Mouse (Mus musculus): ENCODE measurements around the gene Gm5478. TPM values are rescaled to one million over a fixed set of nuclear protein-coding genes. Genes with fewer than 3 reads are reported as not detected.
"Not testable (repeated sequence)": the region's sequence is repeated elsewhere in the genome, so short reads cannot be mapped to it uniquely, and the experiment has no call there.

Gm5478 gene
- total RNA-seq (2014; rRNA removed) (not detected in 2 replicates), polyA plus RNA-seq (2012; rRNA removed) (not detected in 2 replicates)

- Histone ChIP-seq H3K4me3 (ENCODE audit: insufficient read depth, low read depth, low read length) (no peak within 1 kb of the TSS), H3K27ac (replicated peaks; ENCODE audit: insufficient read depth, low read depth, low read length) (no peak within 1 kb of the TSS), H3K79me2 (ENCODE audit: control insufficient read depth, insufficient read depth, low read length) (no peaks in the 10 kb centered on the region), H3K27me3 (ENCODE audit: control insufficient read depth, insufficient read depth, low read length) (peaks cover 3% of the 10 kb centered on the region; the same call in 1 of the 2 replicates), H3K9ac (ENCODE audit: low read depth, low read length) (no peak within 1 kb of the TSS), H3K36me3 (ENCODE audit: control insufficient read depth, insufficient read depth, low read length) (no peaks in the 10 kb centered on the region), H3K4me1 (ENCODE audit: control insufficient read depth, insufficient read depth, low read length) (no peaks in the 10 kb centered on the region)
- no peak for TF ChIP-seq CTCF (IDR thresholded peaks at IDR 0.05; ENCODE audit: low read depth, low read length)
- TF ChIP-seq POLR2A (IDR thresholded peaks at IDR 0.05; ENCODE audit: extremely low read depth, insufficient read depth, low read length), result no peak
- WGBS, result 62% methylated on average over 3 of the region's 3 CpGs
- DNase-seq (ENCODE audit: extremely low read depth, low read depth, low spot score), result no peak
Observed at GRCm38 (mm10) chr15:101647280-101647679, at the start of gene Gm5478. TSS of gene Gm5478 (minus strand) at chr15:101647380.

- Histone ChIP-seq H3K9ac (ENCODE audit: low read depth, low read length) (no peak within 1 kb of the TSS), H3K27ac (replicated peaks; ENCODE audit: insufficient read depth, low read depth, low read length) (no peak within 1 kb of the TSS), H3K4me1 (ENCODE audit: control insufficient read depth, insufficient read depth, low read length) (no peaks in the 10 kb centered on the region), H3K4me3 (ENCODE audit: insufficient read depth, low read depth, low read length) (no peak within 1 kb of the TSS), H3K79me2 (ENCODE audit: control insufficient read depth, insufficient read depth, low read length) (no peaks in the 10 kb centered on the region), H3K27me3 (ENCODE audit: control insufficient read depth, insufficient read depth, low read length) (no peaks in the 10 kb centered on the region; the same call in 1 of the 2 replicates), H3K36me3 (ENCODE audit: control insufficient read depth, insufficient read depth, low read length) (no peaks in the 10 kb centered on the region)
- WGBS, result 69% methylated on average over 5 of the region's 5 CpGs
- TF ChIP-seq CTCF (IDR thresholded peaks at IDR 0.05; ENCODE audit: low read depth, low read length), result no peak
- TF ChIP-seq POLR2A (IDR thresholded peaks at IDR 0.05; ENCODE audit: extremely low read depth, insufficient read depth, low read length), result no peak
- DNase-seq (ENCODE audit: extremely low read depth, low read depth, low spot score), result no peak
Observed at GRCm38 (mm10) chr15:101694207-101694606, 47.0 kb upstream of the Gm5478 start, which contains the start of gene Krt6a. TSS of gene Krt6a (minus strand) at chr15:101694307.

GRCm38 (mm10) chr15:101690460-101690859 lies 43.3 kb upstream of the Gm5478 start:
- not testable (repeated sequence) for H3K4me1 ChIP-seq (ENCODE audit: control insufficient read depth, insufficient read depth, low read length); H3K4me3 ChIP-seq (ENCODE audit: insufficient read depth, low read depth, low read length)
- 82% methylated on average over 5 of the region's 5 CpGs for WGBS

GRCm38 (mm10) chr15:101688161-101688560 lies 41.0 kb upstream of the Gm5478 start:
- Histone ChIP-seq H3K27ac (replicated peaks; ENCODE audit: insufficient read depth, low read depth, low read length) (no peak overlapping the region), H3K79me2 (ENCODE audit: control insufficient read depth, insufficient read depth, low read length) (no peaks in the 10 kb centered on the region), H3K4me1 (ENCODE audit: control insufficient read depth, insufficient read depth, low read length) (no peaks in the 10 kb centered on the region), H3K27me3 (ENCODE audit: control insufficient read depth, insufficient read depth, low read length) (no peaks in the 10 kb centered on the region), H3K9ac (ENCODE audit: low read depth, low read length) (no peak overlapping the region), H3K4me3 (ENCODE audit: insufficient read depth, low read depth, low read length) (no peak overlapping the region), H3K36me3 (ENCODE audit: control insufficient read depth, insufficient read depth, low read length) (no peaks in the 10 kb centered on the region)
- no peak for DNase-seq (ENCODE audit: extremely low read depth, low read depth, low spot score)
- no peak for TF ChIP-seq CTCF (IDR thresholded peaks at IDR 0.05; ENCODE audit: low read depth, low read length)
- no peak for TF ChIP-seq POLR2A (IDR thresholded peaks at IDR 0.05; ENCODE audit: extremely low read depth, insufficient read depth, low read length)
- 49% methylated on average over 2 of the region's 2 CpGs for WGBS

More at GRCm38 (mm10) chr15:101690460-101690859, 43.3 kb upstream of the Gm5478 start:
- H3K9ac ChIP-seq (ENCODE audit: low read depth, low read length); H3K27me3 ChIP-seq (ENCODE audit: control insufficient read depth, insufficient read depth, low read length); H3K79me2 ChIP-seq (ENCODE audit: control insufficient read depth, insufficient read depth, low read length); H3K27ac ChIP-seq (replicated peaks; ENCODE audit: insufficient read depth, low read depth, low read length); DNase-seq (ENCODE audit: extremely low read depth, low read depth, low spot score); H3K36me3 ChIP-seq (ENCODE audit: control insufficient read depth, insufficient read depth, low read length): not testable (repeated sequence)

- H3K36me3 ChIP-seq (ENCODE audit: control insufficient read depth, insufficient read depth, low read length), result no peaks in the 10 kb centered on the region
- TF ChIP-seq CTCF (IDR thresholded peaks at IDR 0.05; ENCODE audit: low read depth, low read length) (no peak), POLR2A (IDR thresholded peaks at IDR 0.05; ENCODE audit: extremely low read depth, insufficient read depth, low read length) (no peak)
- H3K27me3 ChIP-seq (ENCODE audit: control insufficient read depth, insufficient read depth, low read length), result no peaks in the 10 kb centered on the region
- H3K9ac ChIP-seq (ENCODE audit: low read depth, low read length), result no peak within 1 kb of the TSS
- WGBS, result 81% methylated on average over 2 of the region's 2 CpGs
- DNase-seq (ENCODE audit: extremely low read depth, low read depth, low spot score), result no peak
- no peaks in the 10 kb centered on the region for H3K79me2 ChIP-seq (ENCODE audit: control insufficient read depth, insufficient read depth, low read length)
- no peak within 1 kb of the TSS for H3K4me3 ChIP-seq (ENCODE audit: insufficient read depth, low read depth, low read length)
- no peak within 1 kb of the TSS for H3K27ac ChIP-seq (replicated peaks; ENCODE audit: insufficient read depth, low read depth, low read length)
- H3K4me1 ChIP-seq (ENCODE audit: control insufficient read depth, insufficient read depth, low read length), result no peaks in the 10 kb centered on the region
Observed at GRCm38 (mm10) chr15:101680187-101680586, 33.0 kb upstream of the Gm5478 start, which contains the start of gene Krt6b. TSS of gene Krt6b (minus strand) at chr15:101680287.

- no peaks in the 10 kb centered on the region for H3K79me2 ChIP-seq (ENCODE audit: control insufficient read depth, insufficient read depth, low read length)
- no peak for TF ChIP-seq CTCF (IDR thresholded peaks at IDR 0.05; ENCODE audit: low read depth, low read length)
- TF ChIP-seq POLR2A (IDR thresholded peaks at IDR 0.05; ENCODE audit: extremely low read depth, insufficient read depth, low read length), result no peak
- no peaks in the 10 kb centered on the region for H3K36me3 ChIP-seq (ENCODE audit: control insufficient read depth, insufficient read depth, low read length)
- no peak overlapping the region for H3K4me3 ChIP-seq (ENCODE audit: insufficient read depth, low read depth, low read length)
- no peak overlapping the region for H3K27ac ChIP-seq (replicated peaks; ENCODE audit: insufficient read depth, low read depth, low read length)
- no peaks in the 10 kb centered on the region for H3K27me3 ChIP-seq (ENCODE audit: control insufficient read depth, insufficient read depth, low read length)
- WGBS, result 84% methylated on average over 1 of the region's 1 CpGs
- H3K4me1 ChIP-seq (ENCODE audit: control insufficient read depth, insufficient read depth, low read length), result no peaks in the 10 kb centered on the region
- DNase-seq (ENCODE audit: extremely low read depth, low read depth, low spot score), result no peak
- H3K9ac ChIP-seq (ENCODE audit: low read depth, low read length), result no peak overlapping the region
Observed at GRCm38 (mm10) chr15:101675978-101676377, 28.8 kb upstream of the Gm5478 start.
